Mouse (Mus musculus): ENCODE results near the gene Yipf3. TPM values are rescaled to one million over a fixed set of nuclear protein-coding genes. Genes with fewer than 3 reads are reported as not detected.

Gene Yipf3
- polyA plus RNA-seq, 1 experiment from 2014 or later: 135 TPM

GRCm38 (mm10) chr17:46248189-46248522, 276 bp downstream of the Yipf3 start:
- Histone ChIP-seq H3K4me2 (ENCODE audit: low read depth, low read length) (peak overlapping the region; percentile 89), H3K27ac (replicated peaks; ENCODE audit: low read depth, low read length) (peak overlapping the region; percentile 85), H3K9ac (ENCODE audit: low read depth, low read length) (peak overlapping the region; percentile 96), H3K4me3 (ENCODE audit: low read depth, low read length) (peak overlapping the region; percentile 98), H3K4me1 (ENCODE audit: control insufficient read depth, insufficient read depth, low read length) (peaks cover 16% of the 10 kb centered on the region), H3K27me3 (replicated peaks; ENCODE audit: control insufficient read depth, insufficient read depth, low read length) (no peaks in the 10 kb centered on the region), H3K36me3 (ENCODE audit: control insufficient read depth, insufficient read depth, low read length) (peaks cover 73% of the 10 kb centered on the region), H3K9me3 (ENCODE audit: control insufficient read depth, low read length) (no peaks in the 10 kb centered on the region)
- WGBS: under 1% methylated on average over 32 of the region's 37 CpGs
- DNase-seq (ENCODE audit: low spot score) (no peak), ATAC-seq (ENCODE audit: low read depth) (peak; percentile 31)

- Histone ChIP-seq H3K4me2 (ENCODE audit: low read depth, low read length) (no peak overlapping the region), H3K36me3 (ENCODE audit: control insufficient read depth, insufficient read depth, low read length) (peaks cover 43% of the 10 kb centered on the region), H3K27ac (replicated peaks; ENCODE audit: low read depth, low read length) (no peak overlapping the region), H3K4me1 (ENCODE audit: control insufficient read depth, insufficient read depth, low read length) (peaks cover 16% of the 10 kb centered on the region), H3K9me3 (ENCODE audit: control insufficient read depth, low read length) (no peaks in the 10 kb centered on the region), H3K4me3 (ENCODE audit: low read depth, low read length) (no peak overlapping the region), H3K27me3 (replicated peaks; ENCODE audit: control insufficient read depth, insufficient read depth, low read length) (peaks cover 16% of the 10 kb centered on the region), H3K9ac (ENCODE audit: low read depth, low read length) (no peak overlapping the region)
- DNase-seq (ENCODE audit: low spot score): no peak
- WGBS: 75% methylated on average over 7 of the region's 7 CpGs
- ATAC-seq (ENCODE audit: low read depth): no peak
Observed at GRCm38 (mm10) chr17:46251174-46251573, 3.3 kb downstream of the Yipf3 start.

GRCm38 (mm10) chr17:46252571-46253451, 4.9 kb downstream of the Yipf3 start:
- H3K4me2 ChIP-seq (ENCODE audit: low read depth, low read length): peak overlapping the region; percentile 100
- peaks cover 16% of the 10 kb centered on the region for H3K27me3 ChIP-seq (replicated peaks; ENCODE audit: control insufficient read depth, insufficient read depth, low read length)
- DNase-seq (ENCODE audit: low spot score) (peak; percentile 44), ATAC-seq (ENCODE audit: low read depth) (no peak)
- H3K27ac ChIP-seq (replicated peaks; ENCODE audit: low read depth, low read length): no peak overlapping the region
- no peaks in the 10 kb centered on the region for H3K9me3 ChIP-seq (ENCODE audit: control insufficient read depth, low read length)
- H3K9ac ChIP-seq (ENCODE audit: low read depth, low read length): peak overlapping the region; percentile 67
- peaks cover 9% of the 10 kb centered on the region for H3K4me1 ChIP-seq (ENCODE audit: control insufficient read depth, insufficient read depth, low read length)
- 59% methylated on average over 14 of the region's 14 CpGs for WGBS
- peak overlapping the region; percentile 71 for H3K4me3 ChIP-seq (ENCODE audit: low read depth, low read length)
- H3K36me3 ChIP-seq (ENCODE audit: control insufficient read depth, insufficient read depth, low read length): peaks cover 54% of the 10 kb centered on the region

GRCm38 (mm10) chr17:46253452-46254084, 5.7 kb downstream of the Yipf3 start, which contains the start of gene Lrrc73:
TSS of gene Lrrc73 (plus strand) at chr17:46253531.
- Histone ChIP-seq H3K36me3 (ENCODE audit: control insufficient read depth, insufficient read depth, low read length) (peaks cover 61% of the 10 kb centered on the region), H3K27me3 (replicated peaks; ENCODE audit: control insufficient read depth, insufficient read depth, low read length) (peaks cover 16% of the 10 kb centered on the region), H3K27ac (replicated peaks; ENCODE audit: low read depth, low read length) (no peak within 1 kb of the TSS), H3K4me3 (ENCODE audit: low read depth, low read length) (peak within 1 kb of the TSS; percentile 71), H3K4me2 (ENCODE audit: low read depth, low read length) (peak within 1 kb of the TSS; percentile 100), H3K4me1 (ENCODE audit: control insufficient read depth, insufficient read depth, low read length) (peaks cover 9% of the 10 kb centered on the region), H3K9me3 (ENCODE audit: control insufficient read depth, low read length) (no peaks in the 10 kb centered on the region), H3K9ac (ENCODE audit: low read depth, low read length) (peak within 1 kb of the TSS; percentile 67)
- 3% methylated on average over 31 of the region's 48 CpGs for WGBS
- ATAC-seq (ENCODE audit: low read depth) (peak; percentile 87), DNase-seq (ENCODE audit: low spot score) (peak; percentile 94)

GRCm38 (mm10) chr17:46254106-46254505, 6.2 kb downstream of the Yipf3 start:
- Histone ChIP-seq H3K9me3 (ENCODE audit: control insufficient read depth, low read length) (no peaks in the 10 kb centered on the region), H3K27me3 (replicated peaks; ENCODE audit: control insufficient read depth, insufficient read depth, low read length) (peaks cover 16% of the 10 kb centered on the region), H3K9ac (ENCODE audit: low read depth, low read length) (peak overlapping the region; percentile 67), H3K36me3 (ENCODE audit: control insufficient read depth, insufficient read depth, low read length) (peaks cover 65% of the 10 kb centered on the region), H3K4me2 (ENCODE audit: low read depth, low read length) (peak overlapping the region; percentile 100), H3K27ac (replicated peaks; ENCODE audit: low read depth, low read length) (no peak overlapping the region), H3K4me1 (ENCODE audit: control insufficient read depth, insufficient read depth, low read length) (peaks cover 3% of the 10 kb centered on the region), H3K4me3 (ENCODE audit: low read depth, low read length) (peak overlapping the region; percentile 71)
- ATAC-seq (ENCODE audit: low read depth) (peak; percentile 27), DNase-seq (ENCODE audit: low spot score) (no peak)
- WGBS: under 1% methylated on average over 16 of the region's 54 CpGs

- Histone ChIP-seq H3K9me3 (ENCODE audit: control insufficient read depth, low read length) (no peaks in the 10 kb centered on the region), H3K27ac (replicated peaks; ENCODE audit: low read depth, low read length) (no peak overlapping the region), H3K9ac (ENCODE audit: low read depth, low read length) (no peak overlapping the region), H3K36me3 (ENCODE audit: control insufficient read depth, insufficient read depth, low read length) (peaks cover 65% of the 10 kb centered on the region), H3K4me2 (ENCODE audit: low read depth, low read length) (no peak overlapping the region), H3K4me3 (ENCODE audit: low read depth, low read length) (no peak overlapping the region), H3K4me1 (ENCODE audit: control insufficient read depth, insufficient read depth, low read length) (no peaks in the 10 kb centered on the region; the same call in 1 of the 2 replicates), H3K27me3 (replicated peaks; ENCODE audit: control insufficient read depth, insufficient read depth, low read length) (peaks cover 16% of the 10 kb centered on the region)
- no peak for DNase-seq (ENCODE audit: low spot score)
- WGBS: 25% methylated on average over 6 of the region's 6 CpGs
- no peak for ATAC-seq (ENCODE audit: low read depth)
Observed at GRCm38 (mm10) chr17:46255147-46255546, 7.3 kb downstream of the Yipf3 start.

- no peaks in the 10 kb centered on the region; the same call in 1 of the 2 replicates for H3K4me1 ChIP-seq (ENCODE audit: control insufficient read depth, insufficient read depth, low read length)
- H3K27ac ChIP-seq (replicated peaks; ENCODE audit: low read depth, low read length): no peak overlapping the region
- H3K27me3 ChIP-seq (replicated peaks; ENCODE audit: control insufficient read depth, insufficient read depth, low read length): peaks cover 16% of the 10 kb centered on the region
- H3K4me3 ChIP-seq (ENCODE audit: low read depth, low read length): no peak overlapping the region
- H3K4me2 ChIP-seq (ENCODE audit: low read depth, low read length): no peak overlapping the region
- H3K9ac ChIP-seq (ENCODE audit: low read depth, low read length): no peak overlapping the region
- DNase-seq (ENCODE audit: low spot score) (no peak), ATAC-seq (ENCODE audit: low read depth) (no peak)
- WGBS: 86% methylated on average over 29 of the region's 30 CpGs
- H3K36me3 ChIP-seq (ENCODE audit: control insufficient read depth, insufficient read depth, low read length): peaks cover 71% of the 10 kb centered on the region
- no peaks in the 10 kb centered on the region for H3K9me3 ChIP-seq (ENCODE audit: control insufficient read depth, low read length)
Observed at GRCm38 (mm10) chr17:46258279-46259053, 10.6 kb downstream of the Yipf3 start.

GRCm38 (mm10) chr17:46259675-46260074, 11.8 kb downstream of the Yipf3 start:
- DNase-seq (ENCODE audit: low spot score) (no peak), ATAC-seq (ENCODE audit: low read depth) (no peak)
- Histone ChIP-seq H3K9me3 (ENCODE audit: control insufficient read depth, low read length) (no peaks in the 10 kb centered on the region), H3K36me3 (ENCODE audit: control insufficient read depth, insufficient read depth, low read length) (peaks cover 83% of the 10 kb centered on the region), H3K27me3 (replicated peaks; ENCODE audit: control insufficient read depth, insufficient read depth, low read length) (peaks cover 8% of the 10 kb centered on the region), H3K4me3 (ENCODE audit: low read depth, low read length) (no peak overlapping the region), H3K4me2 (ENCODE audit: low read depth, low read length) (no peak overlapping the region), H3K4me1 (ENCODE audit: control insufficient read depth, insufficient read depth, low read length) (no peaks in the 10 kb centered on the region), H3K27ac (replicated peaks; ENCODE audit: low read depth, low read length) (no peak overlapping the region), H3K9ac (ENCODE audit: low read depth, low read length) (no peak overlapping the region)
- WGBS: 89% methylated on average over 16 of the region's 17 CpGs

All from embryonic facial prominence, embryonic 14.5 days (tissue).